Comparison of ENCODE assay signal across 22 mouse cellular contexts in genomic region chr14:115188256-115188655, GRCm38 (mm10).
DNase-seq lines count a peak whose midpoint lies in the region; ATAC-seq lines count a peak whose summit lies in the region.
"Had no signal": no experiment of that assay in that cellular context is flagged by ENCODE, and none has a peak within 500 bp of the region (broad histone marks: within the 10 kb centered on the region; RNA-seq: fewer than 3 reads in every experiment).

No protein-coding gene starts in this region.

- H3K27ac ChIP-seq in embryonic facial prominence, embryonic 14.5 days (replicated peaks; ENCODE audit: low read depth, low read length): no peak overlapping the region
- H3K27ac ChIP-seq in embryonic facial prominence, embryonic 10.5 days (replicated peaks): no peak overlapping the region
- H3K27ac ChIP-seq in hindbrain, embryonic 13.5 days: no peak overlapping the region
- H3K27ac ChIP-seq: embryonic facial prominence, embryonic 15.5 days; forebrain, embryonic 15.5 days; heart, embryonic 15.5 days had no signal

- H3K27me3 ChIP-seq in embryonic facial prominence, embryonic 14.5 days (replicated peaks; ENCODE audit: control insufficient read depth, insufficient read depth, low read length): no peaks in the 10 kb centered on the region
- H3K27me3 ChIP-seq in embryonic facial prominence, embryonic 10.5 days (replicated peaks; ENCODE audit: low read depth, poor library complexity, severe bottlenecking): no peaks in the 10 kb centered on the region
- no peaks in the 10 kb centered on the region for H3K27me3 ChIP-seq in hindbrain, embryonic 13.5 days
- H3K27me3 ChIP-seq: embryonic facial prominence, embryonic 15.5 days; forebrain, embryonic 15.5 days; heart, embryonic 15.5 days had no signal

- WGBS in embryonic facial prominence, embryonic 14.5 days: 66% methylated on average over 8 of the region's 8 CpGs
- WGBS in embryonic facial prominence, embryonic 10.5 days: 88% methylated on average over 8 of the region's 8 CpGs
- WGBS in hindbrain, embryonic 13.5 days: 88% methylated on average over 8 of the region's 8 CpGs

- peak; percentile 15 for DNase-seq in embryonic facial prominence, embryonic 14.5 days (ENCODE audit: low spot score)
- DNase-seq in embryonic facial prominence, embryonic 10.5 days (ENCODE audit: low spot score): no peak
- DNase-seq in MEL-GATA-1-ER (ENCODE audit: extremely low read depth, low read depth): peak; percentile 53
- no peak for DNase-seq in layer of hippocampus, postnatal 36 days
- DNase-seq in right cerebral cortex, postnatal 4 days: no peak
- DNase-seq: adrenal gland, postnatal 14 days; cerebellum, adult 11-12 months; cerebellum, adult 9-10 months; cerebellum, postnatal 25 days; gastrocnemius, postnatal 36 days; heart, adult 18-20 months; heart, postnatal 14 days had no signal

- H3K9ac ChIP-seq in embryonic facial prominence, embryonic 14.5 days (ENCODE audit: low read depth, low read length): no peak overlapping the region
- no peak overlapping the region for H3K9ac ChIP-seq in hindbrain, embryonic 13.5 days
- H3K9ac ChIP-seq: embryonic facial prominence, embryonic 15.5 days; forebrain, embryonic 15.5 days; heart, embryonic 15.5 days had no signal

- ATAC-seq in embryonic facial prominence, embryonic 14.5 days (ENCODE audit: low read depth): no peak
- ATAC-seq in megakaryocyte, adult 5-6 weeks (ENCODE audit: poor library complexity, severe bottlenecking): peak; percentile 71
- ATAC-seq in hindbrain, embryonic 13.5 days (ENCODE audit: low FRiP score): no peak
- ATAC-seq: forebrain, embryonic 15.5 days; hindbrain, embryonic 16.5 days; inflammation-experienced regulatory T-cells, adult 6 months; intestine, postnatal 0 days had no signal

- H3K36me3 ChIP-seq in embryonic facial prominence, embryonic 14.5 days (ENCODE audit: control insufficient read depth, insufficient read depth, low read length): no peaks in the 10 kb centered on the region
- H3K36me3 ChIP-seq in embryonic facial prominence, embryonic 10.5 days (replicated peaks): no peaks in the 10 kb centered on the region
- no peaks in the 10 kb centered on the region for H3K36me3 ChIP-seq in hindbrain, embryonic 13.5 days
- H3K36me3 ChIP-seq: embryonic facial prominence, embryonic 15.5 days; forebrain, embryonic 15.5 days; heart, embryonic 15.5 days had no signal

- H3K9me3 ChIP-seq in embryonic facial prominence, embryonic 14.5 days (ENCODE audit: control insufficient read depth, low read length): no peaks in the 10 kb centered on the region
- no peaks in the 10 kb centered on the region for H3K9me3 ChIP-seq in embryonic facial prominence, embryonic 10.5 days
- no peaks in the 10 kb centered on the region for H3K9me3 ChIP-seq in hindbrain, embryonic 13.5 days
- H3K9me3 ChIP-seq: embryonic facial prominence, embryonic 15.5 days; forebrain, embryonic 15.5 days; heart, embryonic 15.5 days had no signal

- H3K4me1 ChIP-seq in embryonic facial prominence, embryonic 14.5 days (ENCODE audit: control insufficient read depth, insufficient read depth, low read length): no peaks in the 10 kb centered on the region
- H3K4me1 ChIP-seq in embryonic facial prominence, embryonic 10.5 days: no peaks in the 10 kb centered on the region
- H3K4me1 ChIP-seq in hindbrain, embryonic 13.5 days (replicated peaks): no peaks in the 10 kb centered on the region
- H3K4me1 ChIP-seq: embryonic facial prominence, embryonic 15.5 days; forebrain, embryonic 15.5 days; heart, embryonic 15.5 days had no signal

- no peak overlapping the region for H3K4me3 ChIP-seq in embryonic facial prominence, embryonic 14.5 days (ENCODE audit: low read depth, low read length)
- no peak overlapping the region for H3K4me3 ChIP-seq in embryonic facial prominence, embryonic 10.5 days
- H3K4me3 ChIP-seq in hindbrain, embryonic 13.5 days: no peak overlapping the region
- H3K4me3 ChIP-seq: embryonic facial prominence, embryonic 15.5 days; erythroblast, embryonic 14.5 days; forebrain, embryonic 15.5 days; heart, embryonic 15.5 days had no signal

- H3K4me2 ChIP-seq in embryonic facial prominence, embryonic 14.5 days (ENCODE audit: low read depth, low read length): no peak overlapping the region
- H3K4me2 ChIP-seq in hindbrain, embryonic 13.5 days: no peak overlapping the region
- H3K4me2 ChIP-seq: embryonic facial prominence, embryonic 15.5 days; forebrain, embryonic 15.5 days; heart, embryonic 11.5 days; heart, embryonic 15.5 days had no signal

Comparison
In these comparisons a context has a peak if more than half of its experiments do, and no peak if none do; other contexts are left out.
1. DNase-seq: peak in embryonic facial prominence, embryonic 14.5 days (single experiment) and MEL-GATA-1-ER (single experiment); none in embryonic facial prominence, embryonic 10.5 days (single experiment), layer of hippocampus, postnatal 36 days (0 of 2) and right cerebral cortex, postnatal 4 days (single experiment).